Mouse (Mus musculus) liver, postnatal 0 days (tissue): ENCODE data around the gene Tent4a. TPM values are rescaled to one million over a fixed set of nuclear protein-coding genes. Genes with fewer than 3 reads are reported as not detected.

ENCODE experiments used
- ATAC-seq: fragments of 200-750 bp; cut with Nextera tagmentation; 2 replicates; pipeline ENCODE4 v1.8.0; 2017; ENCODE audit warnings: mild to moderate bottlenecking, moderate library complexity
- DNase-seq: peaks from one replicate; pipeline ENCODE4 v3.0.0-alpha.2; 2016
- H3K27ac ChIP-seq: fragments of 300-500 bp; sonication (generic); 2 replicates; pipeline ENCODE4 v1.5.1; 2014; ENCODE audit warnings: antibody characterized with exemption, moderate library complexity, mild to moderate bottlenecking, low read depth
- H3K27me3 ChIP-seq: fragments of 300-500 bp; sonication (generic); 2 replicates; pipeline ENCODE4 v1.6.1; 2014; ENCODE audit warnings: low read length, control low read depth, mixed read lengths; ENCODE audit not compliant: insufficient read depth
- H3K36me3 ChIP-seq: fragments of 300-500 bp; sonication (generic); replicated peaks from 2 replicates; pipeline ENCODE4 v1.6.1; 2014; ENCODE audit warnings: mild to moderate bottlenecking, control low read depth, low read length, moderate library complexity, mixed read lengths; ENCODE audit not compliant: insufficient read depth
- H3K4me1 ChIP-seq: fragments of 300-500 bp; sonication (generic); 2 replicates; pipeline ENCODE4 v1.6.1; 2014; ENCODE audit warnings: antibody characterized with exemption, mild to moderate bottlenecking, control low read depth; ENCODE audit not compliant: insufficient read depth
- H3K4me2 ChIP-seq: fragments of 300-500 bp; sonication (generic); 2 replicates; pipeline ENCODE4 v1.6.1; 2014; ENCODE audit warnings: low read depth, mild to moderate bottlenecking, low read length, moderate library complexity, mixed read lengths
- H3K4me3 ChIP-seq: fragments of 300-500 bp; sonication (generic); 2 replicates; pipeline ENCODE4 v1.5.1; 2014; ENCODE audit warnings: low read depth, low read length
- H3K9ac ChIP-seq: fragments of 300-500 bp; sonication (generic); replicated peaks from 2 replicates; pipeline ENCODE4 v1.6.1; 2014; ENCODE audit warnings: mild to moderate bottlenecking, moderate library complexity
- H3K9me3 ChIP-seq: fragments of 300-500 bp; sonication (generic); 2 replicates; pipeline ENCODE4 v1.6.1; 2016; ENCODE audit warnings: mild to moderate bottlenecking, control low read depth, low read length, mixed read lengths
- CTCF ChIP-seq: sonication (generic); IDR thresholded peaks from 2 replicates; pipeline ENCODE4 v1.5.1; 2016; ENCODE audit warnings: antibody characterized with exemption, low read depth
- EP300 ChIP-seq: IDR thresholded peaks from 2 replicates; pipeline ENCODE4 v1.6.1; 2016; ENCODE audit warnings: antibody characterized with exemption, low read depth, mild to moderate bottlenecking
- WGBS: fragments of 180-500 bp; shearing (Covaris S2); extraction: QIAGEN DNeasy Blood & Tissue Kit; methylation state at CpG from one replicate; pipeline ENCODE4 v1.1.7; 2014; ENCODE audit not compliant: insufficient replicate concordance; 5-methylcytosine and 5-hydroxymethylcytosine counted together
- polyA plus RNA-seq: library from polyadenylated mRNA; unstranded; fragments of >200 nt; fragmentation: Nextera tagmentation; extraction: Ambion mirVana; gene quantifications from 2 replicates; pipeline ENCODE4 v1.2.1, GENCODE M21; 2015

Gene Tent4a
- polyA plus RNA-seq, 1 experiment from 2014 or later, result 1.9 TPM

GRCm38 (mm10) chr13:69542571-69543352 is 8.3 kb upstream of the Tent4a start:
- H3K27me3 ChIP-seq, result no peaks in the 10 kb centered on the region
- DNase-seq (no peak), ATAC-seq (no peak)
- H3K4me1 ChIP-seq, result no peaks in the 10 kb centered on the region
- no peak overlapping the region for H3K4me2 ChIP-seq
- 53% methylated on average over 17 of the region's 17 CpGs for WGBS
- no peak overlapping the region for H3K9ac ChIP-seq
- no peaks in the 10 kb centered on the region for H3K36me3 ChIP-seq
- H3K9me3 ChIP-seq, result no peaks in the 10 kb centered on the region
- no peak overlapping the region for H3K27ac ChIP-seq
- no peak overlapping the region for H3K4me3 ChIP-seq
- TF ChIP-seq EP300, result no peak
- TF ChIP-seq CTCF, result no peak

- TF ChIP-seq CTCF (no peak), EP300 (no peak)
- Histone ChIP-seq H3K9ac (no peak overlapping the region), H3K27me3 (no peaks in the 10 kb centered on the region), H3K4me3 (no peak overlapping the region), H3K27ac (no peak overlapping the region), H3K4me2 (no peak overlapping the region), H3K4me1 (no peaks in the 10 kb centered on the region), H3K9me3 (no peaks in the 10 kb centered on the region), H3K36me3 (no peaks in the 10 kb centered on the region)
- ATAC-seq (no peak), DNase-seq (no peak)
- WGBS, result 76% methylated on average over 10 of the region's 10 CpGs
Observed at GRCm38 (mm10) chr13:69541776-69542175, 7.4 kb upstream of the Tent4a start.

- TF ChIP-seq EP300, result no peak
- no peak for TF ChIP-seq CTCF
- DNase-seq, result no peak
- H3K4me1 ChIP-seq, result no peaks in the 10 kb centered on the region; the same call in 1 of the 2 replicates
- ATAC-seq, result no peak
- WGBS, result 44% methylated on average over 6 of the region's 6 CpGs
- no peaks in the 10 kb centered on the region for H3K36me3 ChIP-seq
- no peaks in the 10 kb centered on the region for H3K27me3 ChIP-seq
- no peak overlapping the region for H3K4me2 ChIP-seq
- H3K9ac ChIP-seq, result no peak overlapping the region
- no peak overlapping the region for H3K4me3 ChIP-seq
- H3K9me3 ChIP-seq, result no peaks in the 10 kb centered on the region
- H3K27ac ChIP-seq, result no peak overlapping the region
Observed at GRCm38 (mm10) chr13:69541209-69541608, 6.8 kb upstream of the Tent4a start.

GRCm38 (mm10) chr13:69538327-69538726 is 3.9 kb upstream of the Tent4a start:
- TF ChIP-seq EP300 (no peak), CTCF (no peak)

GRCm38 (mm10) chr13:69537366-69537765 is 2.9 kb upstream of the Tent4a start:
- H3K9ac ChIP-seq, result no peak overlapping the region
- H3K9me3 ChIP-seq, result no peaks in the 10 kb centered on the region
- ATAC-seq (no peak), DNase-seq (no peak)
- no peak for TF ChIP-seq CTCF
- TF ChIP-seq EP300, result no peak
- H3K4me3 ChIP-seq, result no peak overlapping the region
- 83% methylated on average over 7 of the region's 7 CpGs for WGBS
- no peak overlapping the region for H3K27ac ChIP-seq
- H3K36me3 ChIP-seq, result no peaks in the 10 kb centered on the region
- no peak overlapping the region for H3K4me2 ChIP-seq
- no peaks in the 10 kb centered on the region for H3K27me3 ChIP-seq
- H3K4me1 ChIP-seq, result peaks cover 7% of the 10 kb centered on the region

More at GRCm38 (mm10) chr13:69538327-69538726, 3.9 kb upstream of the Tent4a start:
- H3K4me1 ChIP-seq, result peaks cover 6% of the 10 kb centered on the region
- H3K36me3 ChIP-seq, result no peaks in the 10 kb centered on the region
- H3K9me3 ChIP-seq, result no peaks in the 10 kb centered on the region
- no peaks in the 10 kb centered on the region for H3K27me3 ChIP-seq
- ATAC-seq, result no peak
- no peak overlapping the region for H3K4me2 ChIP-seq
- H3K9ac ChIP-seq, result no peak overlapping the region
- 25% methylated on average over 4 of the region's 4 CpGs for WGBS
- no peak overlapping the region for H3K4me3 ChIP-seq
- peak; percentile 51 for DNase-seq
- H3K27ac ChIP-seq, result no peak overlapping the region

GRCm38 (mm10) chr13:69536021-69536420 is 1.6 kb upstream of the Tent4a start:
- peak overlapping the region; percentile 92 for H3K9ac ChIP-seq
- H3K27me3 ChIP-seq, result no peaks in the 10 kb centered on the region
- H3K36me3 ChIP-seq, result no peaks in the 10 kb centered on the region
- H3K4me2 ChIP-seq, result peak overlapping the region; percentile 98
- H3K4me1 ChIP-seq, result peaks cover 21% of the 10 kb centered on the region
- WGBS, result 67% methylated on average over 4 of the region's 4 CpGs
- no peaks in the 10 kb centered on the region for H3K9me3 ChIP-seq
- DNase-seq (no peak), ATAC-seq (no peak)
- H3K27ac ChIP-seq, result peak overlapping the region; percentile 99
- H3K4me3 ChIP-seq, result peak overlapping the region; percentile 93
- TF ChIP-seq CTCF (no peak), EP300 (no peak)
